Comparison of ENCODE assay signal across 8 mouse cellular contexts in genomic region chr15:99259730-99260252, GRCm38 (mm10). TPM values are rescaled to one million over a fixed set of nuclear protein-coding genes. Genes with fewer than 3 reads are reported as not detected.
DNase-seq lines count a peak whose midpoint lies in the region; ATAC-seq and TF ChIP-seq lines count a peak whose summit lies in the region.

No protein-coding gene starts in this region.

- no peak overlapping the region for H3K9ac ChIP-seq in hindbrain, postnatal 0 days (replicated peaks; ENCODE audit: low read length)
- no peak overlapping the region for H3K9ac ChIP-seq in limb, embryonic 14.5 days (ENCODE audit: low read depth, low read length, severe bottlenecking)
- H3K9ac ChIP-seq in midbrain, embryonic 14.5 days (replicated peaks; ENCODE audit: low read length) = no peak overlapping the region

- peak overlapping the region; percentile 50 for H3K4me2 ChIP-seq in hindbrain, postnatal 0 days (ENCODE audit: low read depth, low read length)
- peak overlapping the region; percentile 36 for H3K4me2 ChIP-seq in limb, embryonic 14.5 days (replicated peaks; ENCODE audit: low read depth, low read length, severe bottlenecking)
- peak overlapping the region; percentile 37 for H3K4me2 ChIP-seq in midbrain, embryonic 14.5 days (ENCODE audit: low read length)

- peak; percentile 27 to 48 for DNase-seq in cerebellum, adult 18-20 months
- no peak for DNase-seq in cerebellum, adult 8-10 months
- peak; percentile 79 for DNase-seq in gastrocnemius, postnatal 14 days
- DNase-seq in hindbrain, postnatal 0 days (ENCODE audit: low spot score) = peak; percentile 66
- DNase-seq in limb, embryonic 14.5 days (ENCODE audit: low spot score) = peak; percentile 44
- DNase-seq in midbrain, embryonic 14.5 days = peak; percentile 72
- peak; percentile 72 to 73 for DNase-seq in spleen, postnatal 36 days (ENCODE audit: low spot score in 2 of 2)

- peaks cover 6% of the 10 kb centered on the region; the same call in 1 of the 2 replicates for H3K4me1 ChIP-seq in cortical plate, adult 2 months (ENCODE audit: control insufficient read depth, insufficient read depth, low read length)
- H3K4me1 ChIP-seq in hindbrain, postnatal 0 days (ENCODE audit: insufficient read depth, low read length) = 0 out of 2 replicates have a peak, but pooled peaks cover 4% of the 10 kb centered on the region
- no peaks in the 10 kb centered on the region for H3K4me1 ChIP-seq in limb, embryonic 14.5 days (ENCODE audit: control insufficient read depth, insufficient read depth, low read length)
- 0 out of 2 replicates have a peak, but pooled peaks cover 3% of the 10 kb centered on the region for H3K4me1 ChIP-seq in midbrain, embryonic 14.5 days (ENCODE audit: control insufficient read depth, insufficient read depth, low read length)

- H3K27me3 ChIP-seq in hindbrain, postnatal 0 days (ENCODE audit: insufficient read depth, low read length) = no peaks in the 10 kb centered on the region
- no peaks in the 10 kb centered on the region for H3K27me3 ChIP-seq in limb, embryonic 14.5 days (ENCODE audit: control insufficient read depth, insufficient read depth, low read length)
- H3K27me3 ChIP-seq in midbrain, embryonic 14.5 days (ENCODE audit: control insufficient read depth, insufficient read depth, low read length) = no peaks in the 10 kb centered on the region

- H3K36me3 ChIP-seq in hindbrain, postnatal 0 days (ENCODE audit: insufficient read depth, low read length) = no peaks in the 10 kb centered on the region
- no peaks in the 10 kb centered on the region for H3K36me3 ChIP-seq in limb, embryonic 14.5 days (ENCODE audit: control insufficient read depth, insufficient read depth, low read length)
- H3K36me3 ChIP-seq in midbrain, embryonic 14.5 days (ENCODE audit: control insufficient read depth, insufficient read depth, low read length) = no peaks in the 10 kb centered on the region

- ATAC-seq in hindbrain, postnatal 0 days = peak; percentile 49; the same call in 1 of the 2 replicates
- no peak for ATAC-seq in limb, embryonic 14.5 days (ENCODE audit: low FRiP score, low read depth)
- no peak for ATAC-seq in midbrain, embryonic 14.5 days (ENCODE audit: low FRiP score, low TSS enrichment)

- peak overlapping the region; percentile 22 for H3K4me3 ChIP-seq in cortical plate, adult 2 months (ENCODE audit: insufficient read depth, low read length)
- H3K4me3 ChIP-seq in hindbrain, postnatal 0 days (ENCODE audit: low read length) = 0 out of 2 replicates have a peak overlapping the region, but pooled peaks have one; percentile 13
- no peak overlapping the region for H3K4me3 ChIP-seq in limb, embryonic 14.5 days (replicated peaks; ENCODE audit: low read length)
- H3K4me3 ChIP-seq in midbrain, embryonic 14.5 days (replicated peaks; ENCODE audit: low read depth, low read length) = no peak overlapping the region

- TF ChIP-seq CTCF in cortical plate, adult 2 months (IDR thresholded peaks at IDR 0.05; ENCODE audit: extremely low read depth, insufficient read depth, low read length) = no peak
- no peak for TF ChIP-seq CTCF in hindbrain, postnatal 0 days (IDR thresholded peaks at IDR 0.05; ENCODE audit: low read depth)

- no peak for TF ChIP-seq POLR2A in cortical plate, adult 2 months (IDR thresholded peaks at IDR 0.05; ENCODE audit: extremely low read depth, insufficient read depth, low read length)
- TF ChIP-seq POLR2A in limb, embryonic 14.5 days (IDR thresholded peaks at IDR 0.05; ENCODE audit: borderline replicate concordance, extremely low read depth, insufficient read depth, insufficient read length) = no peak

- H3K9me3 ChIP-seq in hindbrain, postnatal 0 days (ENCODE audit: low read length) = no peaks in the 10 kb centered on the region
- H3K9me3 ChIP-seq in limb, embryonic 14.5 days (ENCODE audit: control insufficient read depth, low read length) = no peaks in the 10 kb centered on the region
- no peaks in the 10 kb centered on the region for H3K9me3 ChIP-seq in midbrain, embryonic 14.5 days (ENCODE audit: control insufficient read depth, low read length)

- intact Hi-C loops in gastrocnemius, postnatal 14 days (cut with DNase I; ENCODE audit: low total_unique reads) = no loop called here

- H3K27ac ChIP-seq in cortical plate, adult 2 months (ENCODE audit: insufficient read depth, low read length) = no peak overlapping the region
- peak overlapping the region; percentile 22; the same call in 1 of the 2 replicates for H3K27ac ChIP-seq in hindbrain, postnatal 0 days
- H3K27ac ChIP-seq in limb, embryonic 14.5 days (replicated peaks; ENCODE audit: low read depth, low read length) = no peak overlapping the region
- no peak overlapping the region for H3K27ac ChIP-seq in midbrain, embryonic 14.5 days (replicated peaks; ENCODE audit: low read depth, low read length)

- WGBS in hindbrain, postnatal 0 days = 2% methylated on average over 7 of the region's 10 CpGs
- WGBS in limb, embryonic 14.5 days = 4% methylated on average over 10 of the region's 10 CpGs
- 2% methylated on average over 8 of the region's 10 CpGs for WGBS in midbrain, embryonic 14.5 days

RNA-seq across cellular contexts. Expression of gene Mcrs1, which starts 8.0 kb away (rescaled TPM):
- 109 and 112 TPM in 2 replicates for polyA plus RNA-seq in cortical plate, adult 2 months (2012; rRNA removed)
- 10 to 100 TPM; 34.4 to 37.2 TPM for total RNA-seq in gastrocnemius, postnatal 14 days (2021)
- total RNA-seq in hindbrain, postnatal 0 days (2014; rRNA removed) = 228 and 229 TPM in 2 replicates
- 199 and 206 TPM in 2 replicates for polyA plus RNA-seq in hindbrain, postnatal 0 days (2015; fragmentation: Nextera tagmentation; extraction: Ambion mirVana)
- 88.5 and 113 TPM in 2 replicates for polyA plus RNA-seq in limb, embryonic 14.5 days (2012; rRNA removed)
- 130 and 139 TPM in 2 replicates for polyA plus RNA-seq in limb, embryonic 14.5 days (2014; fragmentation: Nextera tagmentation; extraction: Ambion mirVana)
- 219 and 239 TPM in 2 replicates for polyA plus RNA-seq in midbrain, embryonic 14.5 days (2014; fragmentation: Nextera tagmentation; extraction: Ambion mirVana)

RNA-seq across cellular contexts. Expression of gene Prpf40b, which starts 35.1 kb away (rescaled TPM):
- polyA plus RNA-seq in cortical plate, adult 2 months (2012; rRNA removed) = 156 and 168 TPM in 2 replicates
- total RNA-seq in gastrocnemius, postnatal 14 days (2021) = 10 to 100 TPM; 18.4 to 20.8 TPM
- 90.2 and 94.2 TPM in 2 replicates for total RNA-seq in hindbrain, postnatal 0 days (2014; rRNA removed)
- polyA plus RNA-seq in hindbrain, postnatal 0 days (2015; fragmentation: Nextera tagmentation; extraction: Ambion mirVana) = 101 and 110 TPM in 2 replicates
- 143 and 154 TPM in 2 replicates for polyA plus RNA-seq in limb, embryonic 14.5 days (2012; rRNA removed)
- polyA plus RNA-seq in limb, embryonic 14.5 days (2014; fragmentation: Nextera tagmentation; extraction: Ambion mirVana) = 47.0 and 54.3 TPM in 2 replicates
- polyA plus RNA-seq in midbrain, embryonic 14.5 days (2014; fragmentation: Nextera tagmentation; extraction: Ambion mirVana) = 100 and 105 TPM in 2 replicates

RNA-seq across cellular contexts. Expression of gene Kcnh3, which starts 35.1 kb away (rescaled TPM):
- 180 and 182 TPM in 2 replicates for polyA plus RNA-seq in cortical plate, adult 2 months (2012; rRNA removed)
- total RNA-seq in gastrocnemius, postnatal 14 days (2021) = not detected
- 1.8 and 3.6 TPM in 2 replicates for total RNA-seq in hindbrain, postnatal 0 days (2014; rRNA removed)
- 0.91 and 1.2 TPM in 2 replicates for polyA plus RNA-seq in hindbrain, postnatal 0 days (2015; fragmentation: Nextera tagmentation; extraction: Ambion mirVana)
- polyA plus RNA-seq in limb, embryonic 14.5 days (2012; rRNA removed) = 1.6 and 1.9 TPM in 2 replicates
- polyA plus RNA-seq in limb, embryonic 14.5 days (2014; fragmentation: Nextera tagmentation; extraction: Ambion mirVana) = 0.55 and 0.58 TPM in 2 replicates
- polyA plus RNA-seq in midbrain, embryonic 14.5 days (2014; fragmentation: Nextera tagmentation; extraction: Ambion mirVana) = 0.49 and 0.72 TPM in 2 replicates

RNA-seq across cellular contexts. Expression of gene Fam186b, which starts 35.9 kb away (rescaled TPM):
- 0.69 and 1.1 TPM in 2 replicates for polyA plus RNA-seq in cortical plate, adult 2 months (2012; rRNA removed)
- total RNA-seq in gastrocnemius, postnatal 14 days (2021) = not detected
- 0.86 and 1.3 TPM in 2 replicates for total RNA-seq in hindbrain, postnatal 0 days (2014; rRNA removed)
- polyA plus RNA-seq in hindbrain, postnatal 0 days (2015; fragmentation: Nextera tagmentation; extraction: Ambion mirVana) = 1.3 and 1.4 TPM in 2 replicates
- polyA plus RNA-seq in limb, embryonic 14.5 days (2012; rRNA removed) = 0.19 and 0.24 TPM in 2 replicates
- 0.12 and 0.32 TPM in 2 replicates for polyA plus RNA-seq in limb, embryonic 14.5 days (2014; fragmentation: Nextera tagmentation; extraction: Ambion mirVana)
- 0.74 and 1.3 TPM in 2 replicates for polyA plus RNA-seq in midbrain, embryonic 14.5 days (2014; fragmentation: Nextera tagmentation; extraction: Ambion mirVana)

Comparison
In these comparisons a context has a peak if more than half of its experiments do, and no peak if none do; other contexts are left out.
1. H3K4me3 ChIP-seq: peak in cortical plate, adult 2 months (single experiment) and hindbrain, postnatal 0 days (single experiment); none in limb, embryonic 14.5 days (single experiment) and midbrain, embryonic 14.5 days (single experiment).
2. RNA of gene Kcnh3, which starts 35.1 kb away (polyA plus RNA-seq): 180 to 182 TPM in cortical plate, adult 2 months; 0.55 to 1.9 TPM in limb, embryonic 14.5 days, 0.91 to 1.2 TPM in hindbrain, postnatal 0 days and 0.49 to 0.72 TPM in midbrain, embryonic 14.5 days; every median in the first group is over 10 times any median in the second.
3. Peak in every context shown above with its lines, with median percentiles within 50 percentile points of each other: H3K4me2 ChIP-seq.